Mouse (Mus musculus) liver, embryonic 14.5 days (tissue): Measurements from ENCODE around the gene Slc16a9. TPM values are rescaled to one million over a fixed set of nuclear protein-coding genes. Genes with fewer than 3 reads are reported as not detected.

Experiments used
- ATAC-seq: fragments of 200-750 bp; cut with Nextera tagmentation; 2 replicates; pipeline ENCODE4 v1.8.0; 2017; ENCODE audit warnings: moderate number of reproducible peaks, mild to moderate bottlenecking, moderate library complexity; ENCODE audit not compliant: insufficient read depth
- DNase-seq, 3 experiments: peaks; one replicate each; pipeline ENCODE4 v3.0.0-alpha.2; 2012 to 2013; ENCODE audit warnings: low read depth in 3 of 3, low spot score in 3 of 3
- H3K27ac ChIP-seq: fragments of 300-500 bp; sonication (generic); 2 replicates; pipeline ENCODE4 v1.5.1; 2014; ENCODE audit warnings: moderate library complexity, mild to moderate bottlenecking, control low read depth, inconsistent platforms
- H3K27me3 ChIP-seq: fragments of 300-500 bp; sonication (generic); 2 replicates; pipeline ENCODE4 v1.6.1; 2014; ENCODE audit warnings: mild to moderate bottlenecking, low read length, moderate library complexity; ENCODE audit not compliant: control insufficient read depth, insufficient read depth
- H3K36me3 ChIP-seq: fragments of 300-500 bp; sonication (generic); replicated peaks from 2 replicates; pipeline ENCODE4 v1.6.1; 2014; ENCODE audit warnings: low read depth; ENCODE audit not compliant: control insufficient read depth, insufficient read depth
- H3K4me1 ChIP-seq, 2 experiments: fragments of 200-500 bp in 1 of 2; fragments of 300-500 bp in 1 of 2; sonication (generic) in 1 of 2; replicated peaks; 2 replicates each; pipeline ENCODE4 v1.6.1; 2012 to 2014; ENCODE audit warnings: antibody characterized with exemption in 1 of 2, inconsistent platforms in 1 of 2, low read length in 1 of 2; ENCODE audit not compliant: control insufficient read depth in 2 of 2, insufficient read depth in 2 of 2
- H3K4me2 ChIP-seq: fragments of 300-500 bp; sonication (generic); 2 replicates; pipeline ENCODE4 v1.6.1; 2014; ENCODE audit warnings: low read depth, mild to moderate bottlenecking, control low read depth, moderate library complexity
- H3K4me3 ChIP-seq, 2 experiments: fragments of 200-500 bp in 1 of 2; fragments of 300-500 bp in 1 of 2; sonication (generic) in 1 of 2; 2 replicates each; pipeline ENCODE4 v1.5.1; 2012 to 2014; ENCODE audit warnings: low read depth in 2 of 2, low read length in 2 of 2, mild to moderate bottlenecking in 2 of 2, control low read depth in 1 of 2, inconsistent platforms in 1 of 2, moderate library complexity in 1 of 2; ENCODE audit not compliant: insufficient read depth in 1 of 2
- H3K9ac ChIP-seq: fragments of 300-500 bp; sonication (generic); replicated peaks from 2 replicates; pipeline ENCODE4 v1.6.1; 2014; ENCODE audit warnings: mild to moderate bottlenecking, control low read depth, moderate library complexity
- H3K9me3 ChIP-seq: fragments of 300-500 bp; sonication (generic); 2 replicates; pipeline ENCODE4 v1.6.1; 2016; ENCODE audit warnings: low read length, mixed read lengths; ENCODE audit not compliant: control insufficient read depth
- CTCF ChIP-seq: IDR thresholded peaks from 2 replicates; pipeline ENCODE4 v1.5.1; 2016; ENCODE audit warnings: antibody characterized with exemption, low read depth, control low read depth
- EP300 ChIP-seq: IDR thresholded peaks from 2 replicates; pipeline ENCODE4 v1.6.1; 2016; ENCODE audit warnings: antibody characterized with exemption, low read depth
- WGBS: fragments of 180-500 bp; shearing (Covaris S2); extraction: QIAGEN DNeasy Blood & Tissue Kit; methylation state at CpG from one replicate; pipeline ENCODE4 v1.1.7; 2014; ENCODE audit not compliant: insufficient replicate concordance; 5-methylcytosine and 5-hydroxymethylcytosine counted together
- polyA plus RNA-seq, 2 experiments: library from polyadenylated mRNA; depleted of rRNA in 1 of 2; stranded (reverse) in 1 of 2; unstranded in 1 of 2; fragments of >200 nt; fragmentation: Nextera tagmentation in 1 of 2; extraction: Ambion mirVana in 1 of 2; gene quantifications; 2 replicates each; pipeline versions ENCODE4 v1.2.1 to v1.2.3; 2012 to 2014

Slc16a9 gene
- polyA plus RNA-seq, 2 experiments: 0.27 to 0.39 TPM

DNA sequence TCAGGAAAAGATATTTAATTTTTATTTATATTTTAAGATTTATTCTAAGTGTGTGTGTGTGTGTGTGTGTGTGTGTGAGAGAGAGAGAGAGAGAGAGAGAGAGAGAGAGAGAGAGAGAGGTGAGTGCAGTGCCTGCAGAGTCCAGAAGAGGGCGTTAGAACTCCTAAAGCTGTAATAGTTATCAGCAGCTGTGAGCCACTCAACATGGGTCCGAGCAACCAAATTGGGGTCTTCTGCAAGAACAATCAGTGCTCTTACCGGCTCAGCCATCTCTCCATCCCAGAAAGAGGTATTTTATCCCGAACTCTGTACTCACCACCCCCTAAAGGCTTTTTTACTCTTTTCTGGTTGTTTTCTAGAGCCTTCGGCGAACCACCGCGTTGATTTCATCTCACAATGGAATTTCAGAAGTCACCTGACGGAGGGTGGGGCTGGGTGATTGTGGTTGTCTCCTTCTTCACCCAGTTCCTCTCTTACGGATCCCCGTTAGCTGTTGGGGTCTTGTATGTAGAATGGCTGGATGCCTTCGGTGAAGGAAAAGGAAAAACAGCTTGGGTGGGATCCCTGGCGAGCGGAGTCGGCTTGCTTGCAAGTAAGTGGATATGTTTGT is 10.8 kb downstream of the Slc16a9 start:
- no peak for TF ChIP-seq CTCF
- no peak for TF ChIP-seq EP300

DNA sequence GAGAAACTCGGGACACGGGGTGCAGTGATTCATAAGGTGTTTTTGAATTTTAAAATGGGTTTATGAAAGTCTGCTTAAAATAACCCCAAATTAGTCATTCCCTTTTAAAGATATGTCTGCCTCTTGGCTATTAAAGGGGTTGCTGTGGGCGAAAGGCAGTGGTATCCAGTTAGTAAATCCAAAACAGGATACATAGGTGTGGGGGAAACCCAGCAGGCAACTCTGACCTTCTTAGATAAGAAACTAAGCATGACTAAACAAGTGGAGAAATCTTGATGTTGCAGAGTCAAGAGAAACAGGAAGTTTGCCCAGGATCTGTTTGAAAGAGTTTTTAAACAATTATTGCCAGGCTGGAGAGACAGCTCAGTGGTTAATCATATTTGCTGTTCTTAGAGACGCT is 12.1 kb downstream of the Slc16a9 start:
- 21% methylated on average over 4 of the region's 4 CpGs for WGBS
- no peak for ATAC-seq
- Histone ChIP-seq H3K27ac (no peak overlapping the region), H3K4me2 (no peak overlapping the region), H3K4me1 (0 out of 4 replicates have a peak, but pooled peaks cover 0 to 2% of the 10 kb centered on the region in 2 experiments), H3K9ac (no peak overlapping the region), H3K36me3 (no peaks in the 10 kb centered on the region), H3K27me3 (no peaks in the 10 kb centered on the region), H3K4me3 (no peak overlapping the region), H3K9me3 (no peaks in the 10 kb centered on the region)
- TF ChIP-seq CTCF: no peak
- TF ChIP-seq EP300: no peak
- DNase-seq: no peak

More for the DNA sequence above, 10.8 kb downstream of the Slc16a9 start:
- DNase-seq (no peak), ATAC-seq (no peak)
- H3K4me2 ChIP-seq: no peak overlapping the region
- WGBS: 66% methylated on average over 15 of the region's 15 CpGs
- H3K4me3 ChIP-seq: no peak overlapping the region
- no peaks in the 10 kb centered on the region for H3K27me3 ChIP-seq
- H3K9me3 ChIP-seq: no peaks in the 10 kb centered on the region
- H3K4me1 ChIP-seq: 0 out of 4 replicates have a peak, but pooled peaks cover 0 to 2% of the 10 kb centered on the region in 2 experiments
- H3K9ac ChIP-seq: no peak overlapping the region
- no peaks in the 10 kb centered on the region for H3K36me3 ChIP-seq
- no peak overlapping the region for H3K27ac ChIP-seq

DNA sequence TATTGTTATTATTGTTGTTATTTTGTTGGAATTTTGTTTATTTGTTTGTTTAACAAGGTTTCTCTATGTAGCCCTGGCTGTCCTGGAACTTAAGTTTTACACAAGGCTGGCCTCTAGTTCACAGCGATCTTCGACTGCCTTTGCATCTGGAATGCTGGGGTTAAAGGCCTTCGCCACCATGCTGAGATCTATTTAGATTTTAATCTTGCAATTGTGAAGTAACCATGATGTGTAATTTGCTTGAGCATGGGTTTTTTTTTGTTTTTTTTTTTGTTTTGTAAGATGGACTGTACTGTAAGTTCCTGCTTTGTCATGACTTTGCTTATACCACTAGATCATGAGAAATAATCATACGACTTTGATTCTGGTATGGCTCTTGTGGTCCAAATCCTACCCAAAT is 16.0 kb downstream of the Slc16a9 start:
- Histone ChIP-seq H3K27me3 (no peaks in the 10 kb centered on the region), H3K9ac (no peak overlapping the region), H3K27ac (no peak overlapping the region), H3K9me3 (no peaks in the 10 kb centered on the region), H3K36me3 (no peaks in the 10 kb centered on the region), H3K4me1 (0 out of 4 replicates have a peak, but pooled peaks cover 0 to 2% of the 10 kb centered on the region in 2 experiments), H3K4me3 (no peak overlapping the region), H3K4me2 (no peak overlapping the region)
- no peak for TF ChIP-seq EP300
- TF ChIP-seq CTCF: no peak
- DNase-seq (no peak), ATAC-seq (no peak)
- 68% methylated on average over 4 of the region's 4 CpGs for WGBS

DNA sequence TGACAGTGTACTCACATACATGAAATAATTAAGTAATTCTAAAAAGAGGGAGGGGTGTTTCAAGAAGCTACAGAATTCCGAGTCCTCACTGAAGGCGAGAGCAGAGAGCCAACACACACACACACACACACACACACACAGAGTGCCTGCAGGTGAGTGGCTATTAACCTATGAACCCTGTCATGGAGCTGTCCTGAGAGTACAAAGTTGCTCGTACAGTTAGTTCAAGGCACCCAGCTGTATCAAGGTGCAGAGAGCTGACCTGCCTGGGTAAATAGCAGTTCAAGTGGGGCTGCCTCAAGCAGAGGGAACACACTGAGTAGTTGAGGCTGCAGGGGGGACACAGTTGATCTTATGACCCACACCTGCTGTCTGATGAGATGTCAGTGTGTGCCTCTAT is 17.2 kb downstream of the Slc16a9 start:
- TF ChIP-seq CTCF: no peak
- 68% methylated on average over 3 of the region's 3 CpGs for WGBS
- DNase-seq (no peak), ATAC-seq (no peak; the same call in 1 of the 2 replicates)
- Histone ChIP-seq H3K4me3 (no peak overlapping the region), H3K9me3 (no peaks in the 10 kb centered on the region), H3K36me3 (no peaks in the 10 kb centered on the region), H3K4me1 (0 out of 4 replicates have a peak, but pooled peaks cover 0 to 2% of the 10 kb centered on the region in 2 experiments), H3K9ac (no peak overlapping the region), H3K27ac (no peak overlapping the region), H3K4me2 (no peak overlapping the region), H3K27me3 (no peaks in the 10 kb centered on the region)

DNA sequence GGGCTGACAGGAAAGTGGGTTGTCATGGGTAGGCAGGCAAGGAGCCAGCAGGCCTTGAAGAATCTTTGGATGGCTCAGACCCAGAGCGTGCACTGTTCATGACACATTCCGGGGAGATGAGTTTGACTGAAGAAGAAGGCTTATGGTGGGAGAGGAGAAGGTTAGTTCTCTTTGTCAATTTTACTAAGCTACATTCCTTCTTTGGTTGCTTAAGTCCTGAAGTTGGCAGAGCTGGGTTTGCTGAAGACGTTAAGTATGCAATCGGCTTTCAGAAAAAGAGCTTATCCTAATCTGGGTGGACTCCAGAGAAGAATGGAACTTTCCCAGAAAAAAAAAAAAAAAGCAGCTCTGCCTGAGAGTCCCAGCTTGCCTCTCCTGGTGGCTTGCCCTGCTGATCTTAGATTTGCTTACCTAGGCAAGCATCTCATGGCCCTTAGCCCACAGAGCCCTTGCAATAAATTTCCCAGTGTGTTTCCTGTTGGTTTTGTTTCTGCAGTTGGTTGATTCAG is 18.8 kb downstream of the Slc16a9 start:
- H3K36me3 ChIP-seq: no peaks in the 10 kb centered on the region
- no peaks in the 10 kb centered on the region for H3K4me1 ChIP-seq
- no peaks in the 10 kb centered on the region for H3K27me3 ChIP-seq
- no peak overlapping the region for H3K4me3 ChIP-seq
- no peak for TF ChIP-seq CTCF
- TF ChIP-seq EP300: no peak
- H3K27ac ChIP-seq: no peak overlapping the region
- H3K9me3 ChIP-seq: no peaks in the 10 kb centered on the region
- WGBS: 77% methylated on average over 4 of the region's 4 CpGs
- ATAC-seq (no peak), DNase-seq (no peak)
- H3K9ac ChIP-seq: no peak overlapping the region
- no peak overlapping the region for H3K4me2 ChIP-seq
